Mouse (Mus musculus): ENCODE results near the gene Stac2. TPM values are rescaled to one million over a fixed set of nuclear protein-coding genes. Genes with fewer than 3 reads are reported as not detected.

Stac2 gene
- total and polyA plus RNA-seq, 3 experiments: 0.07 TPM; not detected in 2

DNA sequence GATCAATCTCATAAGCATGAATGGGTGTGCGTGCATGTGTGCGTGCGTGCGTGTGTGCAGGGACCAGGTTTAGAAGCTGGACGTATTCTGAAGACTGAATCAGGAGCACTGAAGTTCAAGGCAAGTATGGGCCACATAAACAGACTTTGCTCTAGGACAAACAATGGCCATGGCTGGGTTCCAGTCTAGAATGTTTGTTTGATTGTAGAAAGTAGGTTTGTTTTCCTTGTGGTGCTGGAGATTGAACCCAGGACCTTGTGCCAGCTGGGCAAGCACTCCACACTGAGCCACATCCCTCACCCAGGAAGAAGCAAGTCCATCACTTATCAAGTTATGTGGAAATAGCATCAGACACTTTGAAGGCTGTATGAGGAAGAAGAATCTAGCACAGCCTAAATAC, 37.1 kb downstream of the Stac2 start:
- dilution Hi-C loops (cut with MboI; ENCODE audit: extremely low pct_ligation_motif_present, extremely low pct_unique_long_range_greater_than_20kb, low sequenced_read_pairs) (no loop called here), in situ Hi-C loops (cut with MboI; ENCODE audit: low pct_ligation_motif_present, low pct_unique_long_range_greater_than_20kb, low sequenced_read_pairs) (no loop called here)
- H3K4me1 ChIP-seq (ENCODE audit: control insufficient read depth in 1 of 2, insufficient read depth in 2 of 2): peaks cover 11 to 25% of the 10 kb centered on the region in 2 experiments
- H3K27ac ChIP-seq (ENCODE audit: insufficient read depth, low read depth): no peak overlapping the region
- H3K4me3 ChIP-seq (replicated peaks in 1 of 3; ENCODE audit: low read depth in 2 of 3, low read length in 2 of 3, poor library complexity in 1 of 3): no peak overlapping the region
- H3K9ac ChIP-seq (ENCODE audit: insufficient read depth, low read depth): no peak overlapping the region
- peaks cover 18% of the 10 kb centered on the region for H3K27me3 ChIP-seq (replicated peaks)
- no peak for TF ChIP-seq IRF4 (IDR thresholded peaks at IDR 0.05; ENCODE audit: low read depth, low read length)
- no peak for TF ChIP-seq CHD1 (IDR thresholded peaks at IDR 0.05; ENCODE audit: low read depth, low read length)
- TF ChIP-seq USF2 (conservative IDR thresholded peaks at IDR 0.05; ENCODE audit: low read depth, low read length): no peak
- TF ChIP-seq CTCF (conservative IDR thresholded peaks at IDR 0.05 in 1 of 2, IDR thresholded peaks at IDR 0.05 in 1 of 2; ENCODE audit: low read depth in 2 of 2, low read length in 2 of 2): no peak
- no peak for TF ChIP-seq JUN (IDR thresholded peaks at IDR 0.05; ENCODE audit: insufficient read depth, low read depth, low read length)
- no peak for TF ChIP-seq SMC3 (IDR thresholded peaks at IDR 0.05; ENCODE audit: low read depth, low read length)
- TF ChIP-seq MXI1 (IDR thresholded peaks at IDR 0.05; ENCODE audit: low read depth, low read length): no peak
- no peak for TF ChIP-seq PAX5 (IDR thresholded peaks at IDR 0.05; ENCODE audit: low read length)
- no peak for TF ChIP-seq EP300 (IDR thresholded peaks at IDR 0.05; ENCODE audit: low read length)
- no peak for TF ChIP-seq CHD2 (IDR thresholded peaks at IDR 0.05; ENCODE audit: low read length)
- no peak for TF ChIP-seq POLR2AphosphoS2 (IDR thresholded peaks at IDR 0.05; ENCODE audit: low read depth, low read length)
- no peak for TF ChIP-seq MEF2A (IDR thresholded peaks at IDR 0.05; ENCODE audit: borderline replicate concordance, low read depth, low read length)
- no peak for TF ChIP-seq MYC (IDR thresholded peaks at IDR 0.05; ENCODE audit: low read depth, low read length)
- no peak for TF ChIP-seq HCFC1 (IDR thresholded peaks at IDR 0.05; ENCODE audit: low read depth, low read length)
- no peak for TF ChIP-seq UBTF (IDR thresholded peaks at IDR 0.05; ENCODE audit: low read depth, low read length)
- TF ChIP-seq MAZ (IDR thresholded peaks at IDR 0.05; ENCODE audit: low read depth, low read length): no peak
- DNase-seq (ENCODE audit: extremely low read depth): no peak
- no peaks in the 10 kb centered on the region for H3K79me2 ChIP-seq (replicated peaks; ENCODE audit: control insufficient read depth, extremely low read depth, insufficient read depth, poor library complexity, severe bottlenecking)
- H3K4me2 ChIP-seq (ENCODE audit: insufficient read depth, low read depth, poor library complexity, severe bottlenecking): no peak overlapping the region
- no peaks in the 10 kb centered on the region for H3K36me3 ChIP-seq (replicated peaks in 1 of 2; ENCODE audit: control insufficient read depth in 1 of 2, insufficient read depth in 1 of 2, low read length in 1 of 2)
- no peaks in the 10 kb centered on the region for H3K9me3 ChIP-seq (replicated peaks; ENCODE audit: low read length)

- Histone ChIP-seq H3K4me2 (ENCODE audit: insufficient read depth, low read depth, poor library complexity, severe bottlenecking) (no peak overlapping the region), H3K4me3 (replicated peaks in 1 of 3; ENCODE audit: low read depth in 2 of 3, low read length in 2 of 3, poor library complexity in 1 of 3) (no peak overlapping the region), H3K27me3 (replicated peaks) (peaks cover 6% of the 10 kb centered on the region), H3K9me3 (replicated peaks; ENCODE audit: low read length) (no peaks in the 10 kb centered on the region), H3K9ac (ENCODE audit: insufficient read depth, low read depth) (no peak overlapping the region), H3K36me3 (replicated peaks in 1 of 2; ENCODE audit: control insufficient read depth in 1 of 2, insufficient read depth in 1 of 2, low read length in 1 of 2) (no peaks in the 10 kb centered on the region), H3K79me2 (replicated peaks; ENCODE audit: control insufficient read depth, extremely low read depth, insufficient read depth, poor library complexity, severe bottlenecking) (no peaks in the 10 kb centered on the region), H3K27ac (ENCODE audit: insufficient read depth, low read depth) (no peak overlapping the region), H3K4me1 (ENCODE audit: control insufficient read depth in 1 of 2, insufficient read depth in 2 of 2) (peaks cover 4 to 10% of the 10 kb centered on the region in 2 experiments)
- dilution Hi-C loops (cut with MboI; ENCODE audit: extremely low pct_ligation_motif_present, extremely low pct_unique_long_range_greater_than_20kb, low sequenced_read_pairs): no loop called here
- in situ Hi-C loops (cut with MboI; ENCODE audit: low pct_ligation_motif_present, low pct_unique_long_range_greater_than_20kb, low sequenced_read_pairs): no loop called here
- no peak for DNase-seq (ENCODE audit: extremely low read depth)
- no peak for TF ChIP-seq ELF1 (IDR thresholded peaks at IDR 0.05; ENCODE audit: low read depth, low read length)
- TF ChIP-seq TCF12 (IDR thresholded peaks at IDR 0.05; ENCODE audit: low read depth, low read length): no peak
- TF ChIP-seq ZMIZ1 (IDR thresholded peaks at IDR 0.05; ENCODE audit: low read depth, low read length): no peak
- no peak for TF ChIP-seq RAD21 (IDR thresholded peaks at IDR 0.05; ENCODE audit: low read depth, low read length)
- no peak for TF ChIP-seq E2F4 (IDR thresholded peaks at IDR 0.05; ENCODE audit: insufficient replicate concordance, low read depth, low read length)
- TF ChIP-seq RCOR1 (conservative IDR thresholded peaks at IDR 0.05; ENCODE audit: low read depth, low read length): no peak
- no peak for TF ChIP-seq KAT2A (IDR thresholded peaks at IDR 0.05; ENCODE audit: insufficient replicate concordance, low read length)
- TF ChIP-seq ZNF384 (IDR thresholded peaks at IDR 0.05; ENCODE audit: low read depth, low read length): no peak
- no peak for TF ChIP-seq CHD2 (IDR thresholded peaks at IDR 0.05; ENCODE audit: low read length)
- TF ChIP-seq HCFC1 (IDR thresholded peaks at IDR 0.05; ENCODE audit: low read depth, low read length): no peak
- no peak for TF ChIP-seq PAX5 (IDR thresholded peaks at IDR 0.05; ENCODE audit: low read length)
- no peak for TF ChIP-seq JUND (conservative IDR thresholded peaks at IDR 0.05; ENCODE audit: low read depth, low read length)
Measured at GRCm38 (mm10) chr11:98012831-98013230, 40.4 kb downstream of the Stac2 start.
